Mouse (Mus musculus): ENCODE measurements around the gene Klhl42. TPM values are rescaled to one million over a fixed set of nuclear protein-coding genes. Genes with fewer than 3 reads are reported as not detected.

Gene Klhl42
- polyA plus RNA-seq, 1 experiment: 14.3 TPM

GRCm38 (mm10) chr6:147096934-147097333, 5.8 kb downstream of the Klhl42 start:
- Histone ChIP-seq H3K27me3 (ENCODE audit: control insufficient read depth, insufficient read depth, low read length) (no peaks in the 10 kb centered on the region), H3K27ac (ENCODE audit: insufficient read depth, low read length) (peak overlapping the region; percentile 65), H3K36me3 (ENCODE audit: control insufficient read depth, insufficient read depth, low read length) (peaks cover 2% of the 10 kb centered on the region; the same call in 1 of the 2 replicates), H3K4me3 (ENCODE audit: extremely low read depth, insufficient read depth, insufficient read length) (no peak overlapping the region), H3K4me1 (ENCODE audit: control insufficient read depth, insufficient read depth, insufficient read length) (peaks cover 31% of the 10 kb centered on the region; the same call in 1 of the 2 replicates)
- TF ChIP-seq CTCF (IDR thresholded peaks at IDR 0.05; ENCODE audit: extremely low read depth, insufficient read depth, insufficient read length, insufficient replicate concordance): no peak
- no peak for TF ChIP-seq POLR2A (IDR thresholded peaks at IDR 0.05; ENCODE audit: low read depth, low read length)
- no peak for DNase-seq (ENCODE audit: low read depth in 1 of 2, low spot score in 2 of 2)
- WGBS: 45% methylated on average over 3 of the region's 3 CpGs

GRCm38 (mm10) chr6:147097346-147097929, 6.3 kb downstream of the Klhl42 start:
- Histone ChIP-seq H3K36me3 (ENCODE audit: control insufficient read depth, insufficient read depth, low read length) (peaks cover 4% of the 10 kb centered on the region), H3K4me1 (ENCODE audit: control insufficient read depth, insufficient read depth, insufficient read length) (peaks cover 31% of the 10 kb centered on the region; the same call in 1 of the 2 replicates), H3K27me3 (ENCODE audit: control insufficient read depth, insufficient read depth, low read length) (no peaks in the 10 kb centered on the region), H3K4me3 (ENCODE audit: extremely low read depth, insufficient read depth, insufficient read length) (no peak overlapping the region), H3K27ac (ENCODE audit: insufficient read depth, low read length) (peak overlapping the region; percentile 65)
- TF ChIP-seq POLR2A (IDR thresholded peaks at IDR 0.05; ENCODE audit: low read depth, low read length) (no peak), CTCF (IDR thresholded peaks at IDR 0.05; ENCODE audit: extremely low read depth, insufficient read depth, insufficient read length, insufficient replicate concordance) (no peak)
- 20% methylated on average over 8 of the region's 8 CpGs for WGBS
- no peak for DNase-seq (ENCODE audit: low read depth in 1 of 2, low spot score in 2 of 2)

GRCm38 (mm10) chr6:147099458-147100277, 8.5 kb downstream of the Klhl42 start:
- WGBS: 22% methylated on average over 19 of the region's 19 CpGs
- DNase-seq (ENCODE audit: low read depth in 1 of 2, low spot score in 2 of 2): peak; percentile 54 to 57
- TF ChIP-seq POLR2A (IDR thresholded peaks at IDR 0.05; ENCODE audit: low read depth, low read length): peak; percentile 5; the same call in 1 of the 2 replicates
- no peak for TF ChIP-seq CTCF (IDR thresholded peaks at IDR 0.05; ENCODE audit: extremely low read depth, insufficient read depth, insufficient read length, insufficient replicate concordance)
- H3K4me1 ChIP-seq (ENCODE audit: control insufficient read depth, insufficient read depth, insufficient read length): peaks cover 27% of the 10 kb centered on the region; the same call in 1 of the 2 replicates
- H3K27me3 ChIP-seq (ENCODE audit: control insufficient read depth, insufficient read depth, low read length): no peaks in the 10 kb centered on the region
- H3K4me3 ChIP-seq (ENCODE audit: extremely low read depth, insufficient read depth, insufficient read length): peak overlapping the region; percentile 61
- peaks cover 8% of the 10 kb centered on the region for H3K36me3 ChIP-seq (ENCODE audit: control insufficient read depth, insufficient read depth, low read length)
- H3K27ac ChIP-seq (ENCODE audit: insufficient read depth, low read length): peak overlapping the region; percentile 97

GRCm38 (mm10) chr6:147102293-147102692, 11.1 kb downstream of the Klhl42 start:
- DNase-seq (ENCODE audit: low read depth in 1 of 2, low spot score in 2 of 2): no peak
- Histone ChIP-seq H3K27ac (ENCODE audit: insufficient read depth, low read length) (no peak overlapping the region), H3K4me3 (ENCODE audit: extremely low read depth, insufficient read depth, insufficient read length) (no peak overlapping the region), H3K27me3 (ENCODE audit: control insufficient read depth, insufficient read depth, low read length) (no peaks in the 10 kb centered on the region), H3K4me1 (ENCODE audit: control insufficient read depth, insufficient read depth, insufficient read length) (peaks cover 22% of the 10 kb centered on the region; the same call in 1 of the 2 replicates), H3K36me3 (ENCODE audit: control insufficient read depth, insufficient read depth, low read length) (peaks cover 10% of the 10 kb centered on the region)
- 82% methylated on average over 3 of the region's 3 CpGs for WGBS
- TF ChIP-seq CTCF (IDR thresholded peaks at IDR 0.05; ENCODE audit: extremely low read depth, insufficient read depth, insufficient read length, insufficient replicate concordance): peak; percentile 16; the same call in 1 of the 2 replicates
- TF ChIP-seq POLR2A (IDR thresholded peaks at IDR 0.05; ENCODE audit: low read depth, low read length): no peak

GRCm38 (mm10) chr6:147105529-147105928, 14.3 kb downstream of the Klhl42 start:
- no peak overlapping the region for H3K27ac ChIP-seq (ENCODE audit: insufficient read depth, low read length)
- H3K27me3 ChIP-seq (ENCODE audit: control insufficient read depth, insufficient read depth, low read length): no peaks in the 10 kb centered on the region
- peaks cover 17% of the 10 kb centered on the region for H3K36me3 ChIP-seq (ENCODE audit: control insufficient read depth, insufficient read depth, low read length)
- TF ChIP-seq POLR2A (IDR thresholded peaks at IDR 0.05; ENCODE audit: low read depth, low read length): no peak
- no peak for TF ChIP-seq CTCF (IDR thresholded peaks at IDR 0.05; ENCODE audit: extremely low read depth, insufficient read depth, insufficient read length, insufficient replicate concordance)
- H3K4me1 ChIP-seq (ENCODE audit: control insufficient read depth, insufficient read depth, insufficient read length): peaks cover 2% of the 10 kb centered on the region; the same call in 1 of the 2 replicates
- 97% methylated on average over 1 of the region's 1 CpGs for WGBS
- no peak for DNase-seq (ENCODE audit: low read depth in 1 of 2, low spot score in 2 of 2)
- H3K4me3 ChIP-seq (ENCODE audit: extremely low read depth, insufficient read depth, insufficient read length): no peak overlapping the region

GRCm38 (mm10) chr6:147106716-147107115, 15.5 kb downstream of the Klhl42 start:
- no peak for DNase-seq (ENCODE audit: low read depth in 1 of 2, low spot score in 2 of 2)
- WGBS: 97% methylated on average over 6 of the region's 6 CpGs

More at GRCm38 (mm10) chr6:147106716-147107115, 15.5 kb downstream of the Klhl42 start:
- Histone ChIP-seq H3K27me3 (ENCODE audit: control insufficient read depth, insufficient read depth, low read length) (no peaks in the 10 kb centered on the region), H3K36me3 (ENCODE audit: control insufficient read depth, insufficient read depth, low read length) (peaks cover 20% of the 10 kb centered on the region), H3K4me1 (ENCODE audit: control insufficient read depth, insufficient read depth, insufficient read length) (0 out of 2 replicates have a peak, but pooled peaks cover 2% of the 10 kb centered on the region), H3K4me3 (ENCODE audit: extremely low read depth, insufficient read depth, insufficient read length) (no peak overlapping the region), H3K27ac (ENCODE audit: insufficient read depth, low read length) (no peak overlapping the region)
- no peak for TF ChIP-seq CTCF (IDR thresholded peaks at IDR 0.05; ENCODE audit: extremely low read depth, insufficient read depth, insufficient read length, insufficient replicate concordance)
- TF ChIP-seq POLR2A (IDR thresholded peaks at IDR 0.05; ENCODE audit: low read depth, low read length): no peak
